ENCODE assay signal across 8 mouse cellular contexts in genomic region chr1:59613795-59614194, GRCm38 (mm10). TPM values are rescaled to one million over a fixed set of nuclear protein-coding genes. Genes with fewer than 3 reads are reported as not detected.
DNase-seq lines count a peak whose midpoint lies in the region; ATAC-seq and TF ChIP-seq lines count a peak whose summit lies in the region.

No protein-coding gene starts in this region.

- no peak for ATAC-seq in midbrain, postnatal 0 days (ENCODE audit: low FRiP score)

- WGBS in heart, adult 2 months, result 51% methylated on average over 6 of the region's 6 CpGs
- 55% methylated on average over 6 of the region's 6 CpGs for WGBS in midbrain, postnatal 0 days

- DNase-seq in heart, adult 2 months, result peak in 1 of 2 experiments; percentile 48
- DNase-seq in heart, adult 9 months (ENCODE audit: low spot score in 2 of 2), result no peak
- peak; percentile 80 for DNase-seq in A20 (ENCODE audit: low read depth, low spot score)
- peak; percentile 45 to 83 for DNase-seq in adrenal gland, adult (ENCODE audit: inconsistent age in 2 of 2, low spot score in 1 of 2)
- peak; percentile 79 for DNase-seq in embryo, embryonic 9.5 days (ENCODE audit: extremely low spot score)
- peak; percentile 35 to 79 for DNase-seq in kidney, postnatal 36 days
- peak; percentile 51 for DNase-seq in midbrain, postnatal 0 days (ENCODE audit: low spot score)
- DNase-seq in thymus, postnatal 0 days (ENCODE audit: low spot score), result peak; percentile 78

- H3K4me1 ChIP-seq in heart, adult 2 months (ENCODE audit: control insufficient read depth, insufficient read depth, low read length), result no peaks in the 10 kb centered on the region
- no peaks in the 10 kb centered on the region for H3K4me1 ChIP-seq in midbrain, postnatal 0 days (ENCODE audit: insufficient read depth, low read length)

- no peaks in the 10 kb centered on the region for H3K27me3 ChIP-seq in heart, adult 2 months (ENCODE audit: control insufficient read depth, insufficient read depth, low read length)
- no peaks in the 10 kb centered on the region for H3K27me3 ChIP-seq in midbrain, postnatal 0 days (ENCODE audit: insufficient read depth, low read length)

- intact Hi-C loops in heart, adult 2 months (cut with DNase I), result no loop called here

- no peaks in the 10 kb centered on the region for H3K9me3 ChIP-seq in midbrain, postnatal 0 days (ENCODE audit: low read length)

- H3K4me3 ChIP-seq in heart, adult 2 months, result no peak overlapping the region
- no peak overlapping the region for H3K4me3 ChIP-seq in midbrain, postnatal 0 days (ENCODE audit: low read depth, low read length)

- H3K36me3 ChIP-seq in heart, adult 2 months (ENCODE audit: control insufficient read depth, insufficient read depth, low read length), result no peaks in the 10 kb centered on the region
- H3K36me3 ChIP-seq in midbrain, postnatal 0 days (ENCODE audit: insufficient read depth, low read length), result no peaks in the 10 kb centered on the region

- H3K4me2 ChIP-seq in midbrain, postnatal 0 days (ENCODE audit: low read depth, low read length, poor library complexity, severe bottlenecking), result no peak overlapping the region

- H3K9ac ChIP-seq in heart, adult 2 months (ENCODE audit: low read depth, low read length), result no peak overlapping the region
- H3K9ac ChIP-seq in midbrain, postnatal 0 days (replicated peaks; ENCODE audit: low read length, poor library complexity, severe bottlenecking), result no peak overlapping the region

- TF ChIP-seq CTCF in heart, adult 2 months (IDR thresholded peaks at IDR 0.05), result peak; percentile 61
- TF ChIP-seq CTCF in midbrain, postnatal 0 days (IDR thresholded peaks at IDR 0.05), result peak; percentile 71

- H3K27ac ChIP-seq in heart, adult 2 months, result no peak overlapping the region
- no peak overlapping the region for H3K27ac ChIP-seq in midbrain, postnatal 0 days (ENCODE audit: low read depth, low read length)

- no peak for TF ChIP-seq EP300 in heart, adult 2 months (IDR thresholded peaks at IDR 0.05; ENCODE audit: insufficient read depth, low read depth, low read length)

- H3K79me2 ChIP-seq in heart, adult 2 months (replicated peaks; ENCODE audit: control insufficient read depth, insufficient read depth, low read length), result no peaks in the 10 kb centered on the region

- no peak for TF ChIP-seq POLR2A in heart, adult 2 months (IDR thresholded peaks at IDR 0.05; ENCODE audit: insufficient read depth, low read depth, low read length)

RNA-seq across cellular contexts. Expression of gene Sumo1, which starts 56.8 kb away (rescaled TPM):
- total RNA-seq in heart, adult 2 months (2021), result 10 to 100 TPM; 57.2 to 61.4 TPM
- polyA plus RNA-seq in heart, adult 2 months (2012; rRNA removed), result 19.5 and 34.4 TPM in 2 replicates
- total RNA-seq in midbrain, postnatal 0 days (2014; rRNA removed), result 81.6 and 124 TPM in 2 replicates
- polyA plus RNA-seq in midbrain, postnatal 0 days (2015; fragmentation: Nextera tagmentation; extraction: Ambion mirVana), result 304 and 319 TPM in 2 replicates
- 462 and 481 TPM in 2 replicates for polyA plus RNA-seq in thymus, postnatal 0 days (2015; fragmentation: Nextera tagmentation; extraction: Ambion mirVana)

Comparison
In these comparisons a context has a peak if more than half of its experiments do, and no peak if none do; other contexts are left out.
1. DNase-seq: peak in A20 (single experiment), adrenal gland, adult (2 of 2), embryo, embryonic 9.5 days (single experiment), kidney, postnatal 36 days (2 of 2), midbrain, postnatal 0 days (single experiment) and thymus, postnatal 0 days (single experiment); none in heart, adult 9 months (0 of 2).